Mouse (Mus musculus) adrenal gland, postnatal 10 days (tissue): ENCODE data around the gene Ackr2. TPM values are rescaled to one million over a fixed set of nuclear protein-coding genes. Genes with fewer than 3 reads are reported as not detected.

Experiments
- total RNA-seq, 2 experiments: library from RNA; stranded (reverse); gene quantifications; 2 replicates each; pipeline ENCODE4 v1.2.3; 2021

Gene Ackr2
- total RNA-seq, 2 experiments from 2014 or later: 3.0 to 3.4 TPM

Other genes starting within 250 kb of the Ackr2 start
- 1 to 10 TPM; 5.4 to 5.8 TPM for gene Sec22c, start 192.9 kb upstream of the Ackr2 start, total RNA-seq
- gene Ss18l2, start 188.0 kb upstream of the Ackr2 start, total RNA-seq: 10 to 100 TPM; 51.5 to 60.9 TPM
- 10 to 100 TPM; 55.1 to 98.4 TPM for gene Nktr, start 179.2 kb upstream of the Ackr2 start, total RNA-seq
- 10 to 100 TPM; 41.2 to 50.8 TPM for gene Zfp651, start 139.0 kb upstream of the Ackr2 start, total RNA-seq
- 1 to 10 TPM; 1.9 to 7.6 TPM for gene Klhl40, start 120.7 kb upstream of the Ackr2 start, total RNA-seq
- gene Hhatl, start 105.8 kb upstream of the Ackr2 start, total RNA-seq: 10 to 100 TPM in 1 of 2 experiments, 1 to 10 TPM in 1; 4.3 to 17.4 TPM
- gene Ccdc13, start 58.9 kb upstream of the Ackr2 start, total RNA-seq: 1 to 10 TPM in 1 of 2 experiments, under 1 TPM in 1; 0.63 to 1.3 TPM
- gene Higd1a, start 40.0 kb upstream of the Ackr2 start, total RNA-seq: 100 to 1,000 TPM; 111 to 113 TPM
- 10 to 100 TPM; 16.2 to 27.8 TPM for gene Cyp8b1, start 17.9 kb downstream of the Ackr2 start, total RNA-seq
- gene Fam198a, start 52.6 kb downstream of the Ackr2 start, total RNA-seq: 1 to 10 TPM; 3.9 to 5.6 TPM
- gene Pomgnt2, start 98.8 kb downstream of the Ackr2 start, total RNA-seq: 10 to 100 TPM; 13.0 to 16.6 TPM
- 100 to 1,000 TPM; 202 to 285 TPM for gene Snrk, start 218.9 kb downstream of the Ackr2 start, total RNA-seq